ENCODE assay signal across 9 mouse cellular contexts in the genomic region with DNA sequence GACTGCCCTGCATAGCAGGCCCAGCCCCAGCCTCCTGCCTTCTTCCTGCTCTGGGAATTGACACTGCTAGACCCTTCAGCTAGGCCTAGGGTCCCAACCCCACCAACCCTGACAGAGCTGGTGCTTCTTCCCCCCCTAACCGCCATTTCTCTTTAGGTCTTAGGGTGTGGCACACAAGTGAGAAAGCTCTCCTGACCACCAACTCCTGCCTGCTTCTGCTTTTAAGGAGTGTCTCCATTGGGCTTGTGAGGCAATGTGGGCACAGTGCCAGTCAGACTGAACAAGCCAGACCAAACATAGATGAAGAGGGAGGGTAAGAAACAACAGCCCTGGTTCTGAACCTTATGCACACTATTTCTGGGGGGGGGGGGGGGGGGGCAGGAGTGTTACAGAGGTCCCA. TPM values are rescaled to one million over a fixed set of nuclear protein-coding genes. Genes with fewer than 3 reads are reported as not detected.
A peak's percentile ranks its signal among the peaks of the same experiment; 100 is the strongest.
DNase-seq lines count a peak whose midpoint lies in the region; ATAC-seq and TF ChIP-seq lines count a peak whose summit lies in the region.
"Had no signal": no experiment of that assay in that cellular context is flagged by ENCODE, and none has a peak within 500 bp of the region (broad histone marks: within the 10 kb centered on the region; RNA-seq: fewer than 3 reads in every experiment).

No protein-coding gene starts in this region.

- no peak for TF ChIP-seq CTCF in G1E (IDR thresholded peaks at IDR 0.05; ENCODE audit: low read depth, low read length)
- TF ChIP-seq CTCF in liver, postnatal 0 days (IDR thresholded peaks at IDR 0.05; ENCODE audit: low read depth): no peak
- no peak for TF ChIP-seq CTCF in stomach, postnatal 0 days (IDR thresholded peaks at IDR 0.05; ENCODE audit: low read depth)

- no peaks in the 10 kb centered on the region for H3K9me3 ChIP-seq in G1E (replicated peaks)
- H3K9me3 ChIP-seq in heart, embryonic 16.5 days (replicated peaks; ENCODE audit: control insufficient read depth, low read length): no peaks in the 10 kb centered on the region
- no peaks in the 10 kb centered on the region for H3K9me3 ChIP-seq in liver, postnatal 0 days (ENCODE audit: low read length)
- H3K9me3 ChIP-seq in stomach, postnatal 0 days (ENCODE audit: control insufficient read depth, low read length): no peaks in the 10 kb centered on the region
- H3K9me3 ChIP-seq in hindbrain, embryonic 16.5 days (ENCODE audit: control insufficient read depth, low read length): no peaks in the 10 kb centered on the region
- H3K9me3 ChIP-seq: neural tube, embryonic 13.5 days had no signal

- peaks cover 88% of the 10 kb centered on the region for H3K4me1 ChIP-seq in G1E (ENCODE audit: insufficient read depth, low read depth, low read length)
- peaks cover 59% of the 10 kb centered on the region for H3K4me1 ChIP-seq in heart, embryonic 16.5 days (ENCODE audit: control insufficient read depth, insufficient read depth, low read length)
- peaks cover 59% of the 10 kb centered on the region for H3K4me1 ChIP-seq in liver, postnatal 0 days (ENCODE audit: insufficient read depth)
- peaks cover 21% of the 10 kb centered on the region for H3K4me1 ChIP-seq in stomach, postnatal 0 days (replicated peaks; ENCODE audit: control insufficient read depth, insufficient read depth)
- peaks cover 4% of the 10 kb centered on the region; the same call in 1 of the 2 replicates for H3K4me1 ChIP-seq in hindbrain, embryonic 16.5 days (ENCODE audit: control insufficient read depth, insufficient read depth, low read depth, low read length)

- peak overlapping the region; percentile 67 for H3K4me2 ChIP-seq in heart, embryonic 16.5 days (ENCODE audit: low read depth, low read length)
- H3K4me2 ChIP-seq in liver, postnatal 0 days (ENCODE audit: low read depth, low read length): peak overlapping the region; percentile 77
- no peak overlapping the region for H3K4me2 ChIP-seq in stomach, postnatal 0 days (replicated peaks; ENCODE audit: low read depth)
- no peak overlapping the region for H3K4me2 ChIP-seq in hindbrain, embryonic 16.5 days (ENCODE audit: low read length)
- H3K4me2 ChIP-seq: neural tube, embryonic 13.5 days had no signal

- TF ChIP-seq EP300 in liver, postnatal 0 days (IDR thresholded peaks at IDR 0.05; ENCODE audit: low read depth): no peak
- no peak for TF ChIP-seq EP300 in stomach, postnatal 0 days (optimal IDR thresholded peaks at IDR 0.05)

- WGBS in heart, embryonic 16.5 days: 28% methylated on average over 1 of the region's 1 CpGs
- WGBS in liver, postnatal 0 days (ENCODE audit: insufficient replicate concordance): 33% methylated on average over 1 of the region's 1 CpGs
- 67% methylated on average over 1 of the region's 1 CpGs for WGBS in stomach, postnatal 0 days
- 69% methylated on average over 1 of the region's 1 CpGs for WGBS in hindbrain, embryonic 16.5 days

- peak; percentile 63 for DNase-seq in adrenal gland, postnatal 14 days
- DNase-seq in adrenal gland, adult (ENCODE audit: inconsistent age in 2 of 2, low spot score in 1 of 2): no peak
- no peak for DNase-seq in G1E (ENCODE audit: low spot score)
- peak; percentile 81 for DNase-seq in liver, postnatal 0 days
- peak; percentile 85 for DNase-seq in stomach, postnatal 0 days (ENCODE audit: low spot score)

- H3K36me3 ChIP-seq in G1E (replicated peaks): peaks cover 80% of the 10 kb centered on the region
- H3K36me3 ChIP-seq in heart, embryonic 16.5 days (ENCODE audit: control insufficient read depth, insufficient read depth): peaks cover 11% of the 10 kb centered on the region; the same call in 1 of the 2 replicates
- peaks cover 17% of the 10 kb centered on the region for H3K36me3 ChIP-seq in liver, postnatal 0 days (replicated peaks; ENCODE audit: insufficient read depth, low read length)
- H3K36me3 ChIP-seq in stomach, postnatal 0 days (ENCODE audit: control insufficient read depth, insufficient read depth, low read length): no peaks in the 10 kb centered on the region
- no peaks in the 10 kb centered on the region for H3K36me3 ChIP-seq in hindbrain, embryonic 16.5 days (ENCODE audit: control insufficient read depth, insufficient read depth, low read length)

- H3K9ac ChIP-seq in heart, embryonic 16.5 days (ENCODE audit: low read length): peak overlapping the region; percentile 75
- peak overlapping the region; percentile 80 for H3K9ac ChIP-seq in liver, postnatal 0 days (replicated peaks)
- H3K9ac ChIP-seq in stomach, postnatal 0 days (ENCODE audit: low read length): no peak overlapping the region; the same call in 1 of the 2 replicates
- H3K9ac ChIP-seq in hindbrain, embryonic 16.5 days (ENCODE audit: low read depth, low read length): no peak overlapping the region; the same call in 1 of the 2 replicates
- H3K9ac ChIP-seq: neural tube, embryonic 13.5 days had no signal

- peak overlapping the region; percentile 76; the same call in 1 of the 2 replicates for H3K4me3 ChIP-seq in G1E (ENCODE audit: low read depth, low read length)
- H3K4me3 ChIP-seq in heart, embryonic 16.5 days (ENCODE audit: low read length): peak overlapping the region; percentile 57
- H3K4me3 ChIP-seq in liver, postnatal 0 days (ENCODE audit: low read depth, low read length): peak overlapping the region; percentile 63
- no peak overlapping the region for H3K4me3 ChIP-seq in stomach, postnatal 0 days (ENCODE audit: low read depth, low read length)
- H3K4me3 ChIP-seq in hindbrain, embryonic 16.5 days (ENCODE audit: low read length): no peak overlapping the region
- H3K4me3 ChIP-seq: neural tube, embryonic 13.5 days had no signal

- no peaks in the 10 kb centered on the region for H3K27me3 ChIP-seq in G1E (ENCODE audit: insufficient read depth, low read length)
- no peaks in the 10 kb centered on the region for H3K27me3 ChIP-seq in heart, embryonic 16.5 days (ENCODE audit: control insufficient read depth, insufficient read depth, low read length)
- H3K27me3 ChIP-seq in liver, postnatal 0 days (ENCODE audit: insufficient read depth, low read length): no peaks in the 10 kb centered on the region
- no peaks in the 10 kb centered on the region for H3K27me3 ChIP-seq in stomach, postnatal 0 days (ENCODE audit: control insufficient read depth, insufficient read depth, low read length)
- H3K27me3 ChIP-seq in hindbrain, embryonic 16.5 days (replicated peaks; ENCODE audit: control insufficient read depth, insufficient read depth, low read length): no peaks in the 10 kb centered on the region
- H3K27me3 ChIP-seq: neural tube, embryonic 13.5 days had no signal

- peak overlapping the region; percentile 98 for H3K27ac ChIP-seq in heart, embryonic 16.5 days (ENCODE audit: low read length)
- peak overlapping the region; percentile 95 for H3K27ac ChIP-seq in liver, postnatal 0 days (ENCODE audit: low read depth)
- peak overlapping the region; percentile 90 for H3K27ac ChIP-seq in stomach, postnatal 0 days (replicated peaks)
- H3K27ac ChIP-seq in hindbrain, embryonic 16.5 days (ENCODE audit: low read depth, low read length): no peak overlapping the region
- H3K27ac ChIP-seq: neural tube, embryonic 13.5 days had no signal

- no peak for ATAC-seq in G1E (ENCODE audit: extremely low read depth, insufficient number of reproducible peaks, low FRiP score, poor library complexity, severe bottlenecking)
- no peak for ATAC-seq in heart, embryonic 16.5 days (replicated peaks; ENCODE audit: extremely low read depth, insufficient read depth, low FRiP score)
- peak; percentile 18 for ATAC-seq in liver, postnatal 0 days
- peak; percentile 13; the same call in 1 of the 2 replicates for ATAC-seq in stomach, postnatal 0 days (ENCODE audit: low FRiP score, low TSS enrichment)
- no peak for ATAC-seq in hindbrain, embryonic 16.5 days
- no peak for ATAC-seq in frontal cortex, adult (ENCODE audit: low TSS enrichment)

RNA-seq across cellular contexts. Expression of a gene that starts 3.1 kb away (rescaled TPM):
- total RNA-seq in adrenal gland, postnatal 14 days (2021): 0.82 and 1.3 TPM in 2 replicates
- 8.0 and 14.7 TPM in 2 replicates for total RNA-seq in G1E (2014; fragmentation: Nextera tagmentation)
- total RNA-seq in G1E (2017): 30.0 and 38.1 TPM in 2 replicates
- polyA plus RNA-seq in G1E (2012): 10.0 and 11.7 TPM in 2 replicates
- polyA plus RNA-seq in heart, embryonic 16.5 days (2015; fragmentation: Nextera tagmentation; extraction: Ambion mirVana): 68.4 and 82.9 TPM in 2 replicates
- polyA plus RNA-seq in liver, postnatal 0 days (2015; fragmentation: Nextera tagmentation; extraction: Ambion mirVana): 16.8 and 21.5 TPM in 2 replicates
- 16.8 and 17.9 TPM in 2 replicates for polyA plus RNA-seq in stomach, postnatal 0 days (2015; fragmentation: Nextera tagmentation; extraction: Ambion mirVana)
- 2.5 and 3.9 TPM in 2 replicates for polyA plus RNA-seq in hindbrain, embryonic 16.5 days (2015; fragmentation: Nextera tagmentation; extraction: Ambion mirVana)

RNA-seq across cellular contexts. Expression of a gene that starts 9.0 kb away (rescaled TPM):
- total RNA-seq in adrenal gland, postnatal 14 days (2021): not detected in 2 replicates
- total RNA-seq in G1E (2014; fragmentation: Nextera tagmentation): 2.4 TPM in 1 of 2 replicates, not detected in the other
- total RNA-seq in G1E (2017): 0.23 TPM in 1 of 2 replicates, not detected in the other
- polyA plus RNA-seq in G1E (2012): not detected in 2 replicates
- 3.7 and 5.7 TPM in 2 replicates for polyA plus RNA-seq in heart, embryonic 16.5 days (2015; fragmentation: Nextera tagmentation; extraction: Ambion mirVana)
- polyA plus RNA-seq in liver, postnatal 0 days (2015; fragmentation: Nextera tagmentation; extraction: Ambion mirVana): 1.9 TPM in 2 replicates
- polyA plus RNA-seq in stomach, postnatal 0 days (2015; fragmentation: Nextera tagmentation; extraction: Ambion mirVana): 184 and 185 TPM in 2 replicates
- 0.49 and 0.58 TPM in 2 replicates for polyA plus RNA-seq in hindbrain, embryonic 16.5 days (2015; fragmentation: Nextera tagmentation; extraction: Ambion mirVana)

RNA-seq across cellular contexts. Expression of a gene that starts 30.3 kb away (rescaled TPM):
- total RNA-seq in adrenal gland, postnatal 14 days (2021): 40.9 and 42.9 TPM in 2 replicates
- total RNA-seq in G1E (2014; fragmentation: Nextera tagmentation): 28.7 and 30.8 TPM in 2 replicates
- 110 and 131 TPM in 2 replicates for total RNA-seq in G1E (2017)
- polyA plus RNA-seq in G1E (2012): 23.4 and 27.8 TPM in 2 replicates
- 20.2 and 23.5 TPM in 2 replicates for polyA plus RNA-seq in heart, embryonic 16.5 days (2015; fragmentation: Nextera tagmentation; extraction: Ambion mirVana)
- 12.7 and 15.4 TPM in 2 replicates for polyA plus RNA-seq in liver, postnatal 0 days (2015; fragmentation: Nextera tagmentation; extraction: Ambion mirVana)
- polyA plus RNA-seq in stomach, postnatal 0 days (2015; fragmentation: Nextera tagmentation; extraction: Ambion mirVana): 23.6 and 27.0 TPM in 2 replicates
- polyA plus RNA-seq in hindbrain, embryonic 16.5 days (2015; fragmentation: Nextera tagmentation; extraction: Ambion mirVana): 38.4 and 45.3 TPM in 2 replicates

RNA-seq across cellular contexts. Expression of a gene that starts 30.4 kb away (rescaled TPM):
- total RNA-seq in adrenal gland, postnatal 14 days (2021): 18.3 and 22.3 TPM in 2 replicates
- total RNA-seq in G1E (2014; fragmentation: Nextera tagmentation) (17.4 and 24.9 TPM in 2 replicates), G1E (2017) (16.0 and 23.6 TPM in 2 replicates)
- polyA plus RNA-seq in G1E (2012): 17.3 and 17.4 TPM in 2 replicates
- polyA plus RNA-seq in heart, embryonic 16.5 days (2015; fragmentation: Nextera tagmentation; extraction: Ambion mirVana): 13.2 and 13.6 TPM in 2 replicates
- 4.2 and 6.1 TPM in 2 replicates for polyA plus RNA-seq in liver, postnatal 0 days (2015; fragmentation: Nextera tagmentation; extraction: Ambion mirVana)
- 7.2 and 8.1 TPM in 2 replicates for polyA plus RNA-seq in stomach, postnatal 0 days (2015; fragmentation: Nextera tagmentation; extraction: Ambion mirVana)
- 20.2 and 21.3 TPM in 2 replicates for polyA plus RNA-seq in hindbrain, embryonic 16.5 days (2015; fragmentation: Nextera tagmentation; extraction: Ambion mirVana)

RNA-seq across cellular contexts. Expression of a gene that starts 44.6 kb away (rescaled TPM):
- total RNA-seq in adrenal gland, postnatal 14 days (2021): 0.26 TPM in 1 of 2 replicates, not detected in the other
- 1.1 TPM in 1 of 2 replicates, not detected in the other for total RNA-seq in G1E (2014; fragmentation: Nextera tagmentation)
- 0.16 and 0.17 TPM in 2 replicates for total RNA-seq in G1E (2017)
- polyA plus RNA-seq in G1E (2012): 0.33 and 0.35 TPM in 2 replicates
- polyA plus RNA-seq in heart, embryonic 16.5 days (2015; fragmentation: Nextera tagmentation; extraction: Ambion mirVana): 0.17 and 1.7 TPM in 2 replicates
- 2.4 and 2.7 TPM in 2 replicates for polyA plus RNA-seq in liver, postnatal 0 days (2015; fragmentation: Nextera tagmentation; extraction: Ambion mirVana)
- polyA plus RNA-seq in stomach, postnatal 0 days (2015; fragmentation: Nextera tagmentation; extraction: Ambion mirVana): 16.0 and 18.2 TPM in 2 replicates
- 0.16 and 0.31 TPM in 2 replicates for polyA plus RNA-seq in hindbrain, embryonic 16.5 days (2015; fragmentation: Nextera tagmentation; extraction: Ambion mirVana)

Comparison
In these comparisons a context has a peak if more than half of its experiments do, and no peak if none do; other contexts are left out.
1. DNase-seq: peak in adrenal gland, postnatal 14 days (single experiment), liver, postnatal 0 days (single experiment) and stomach, postnatal 0 days (single experiment); none in adrenal gland, adult (0 of 2) and G1E (single experiment).
2. ATAC-seq: peak in liver, postnatal 0 days (single experiment) and stomach, postnatal 0 days (single experiment); none in G1E (single experiment), heart, embryonic 16.5 days (single experiment), hindbrain, embryonic 16.5 days (single experiment) and frontal cortex, adult (single experiment).
3. H3K4me3 ChIP-seq: peak in G1E (single experiment), heart, embryonic 16.5 days (single experiment) and liver, postnatal 0 days (single experiment); none in stomach, postnatal 0 days (single experiment) and hindbrain, embryonic 16.5 days (single experiment).
4. H3K4me2 ChIP-seq: peak in heart, embryonic 16.5 days (single experiment) and liver, postnatal 0 days (single experiment); none in stomach, postnatal 0 days (single experiment) and hindbrain, embryonic 16.5 days (single experiment).
5. H3K9ac ChIP-seq: peak in heart, embryonic 16.5 days (single experiment) and liver, postnatal 0 days (single experiment); none in stomach, postnatal 0 days (single experiment) and hindbrain, embryonic 16.5 days (single experiment).
6. RNA of a gene that starts 9.0 kb away (polyA plus RNA-seq): 184 to 185 TPM in stomach, postnatal 0 days; 3.7 to 5.7 TPM in heart, embryonic 16.5 days, 1.9 TPM in liver, postnatal 0 days, 0.49 to 0.58 TPM in hindbrain, embryonic 16.5 days and not detected in G1E; every median in the first group is over 10 times any median in the second.